Mouse (Mus musculus) induced T-regulatory cell, adult 2 months (primary cell): ENCODE measurements around the gene Card11.
A peak's percentile ranks its signal among the peaks of the same experiment; 100 is the strongest.

Experiments used
- DNase-seq: peaks from one replicate; pipeline ENCODE4 v3.0.0-alpha.2; 2012; ENCODE audit warnings: low read depth

Gene Card11

DNA sequence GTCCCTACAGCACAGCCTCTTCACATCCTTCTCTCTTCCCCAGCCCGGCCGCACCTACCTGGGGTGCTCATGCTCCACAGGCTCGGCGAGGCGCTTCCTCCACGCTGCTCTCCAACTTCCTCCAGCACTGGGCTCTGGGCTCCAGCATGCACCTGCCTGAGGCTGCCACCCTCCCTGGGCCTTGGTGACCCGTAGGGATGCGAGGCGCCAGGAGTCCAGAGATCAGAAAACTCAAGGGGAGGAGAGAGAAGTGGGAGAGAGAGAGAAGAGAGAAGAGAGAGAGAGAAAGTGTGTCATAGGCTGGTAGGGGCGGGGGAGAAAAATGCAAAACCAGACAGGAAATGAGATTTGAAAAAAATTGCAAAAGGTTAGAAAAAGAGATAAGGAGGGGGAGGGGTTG lies at the start of gene Card11:
Gene Card11, minus strand, starts transcription at position 234 of the 400 bp plus-strand sequence.
- DNase-seq, result peak; percentile 82

DNA sequence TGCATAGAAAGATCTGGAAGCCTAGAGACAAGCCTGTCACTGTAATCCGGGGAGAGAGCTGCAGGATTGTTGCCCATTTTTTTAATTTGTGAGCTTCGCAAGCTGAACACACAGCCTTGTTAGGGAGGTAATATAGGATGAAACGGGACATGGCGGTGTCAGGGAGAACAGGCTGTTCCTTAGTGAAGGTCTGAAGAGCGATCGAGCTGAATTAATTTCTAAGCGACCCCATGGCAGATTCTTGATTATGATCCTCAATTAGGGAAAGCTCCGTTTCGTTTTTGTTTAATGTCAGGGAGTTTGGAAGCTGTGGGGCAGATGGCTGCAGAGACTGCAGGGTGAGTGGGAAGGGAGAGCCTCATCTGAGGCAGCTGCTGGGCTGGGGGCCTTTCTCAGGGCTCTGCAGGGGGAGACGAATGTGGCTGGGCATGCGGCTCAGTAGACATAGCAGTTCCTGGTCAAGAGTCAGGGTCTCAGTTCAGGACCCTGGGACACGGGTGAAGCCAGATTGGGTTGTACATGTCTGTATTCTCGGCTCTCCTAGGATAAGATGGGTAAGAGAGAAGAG lies 47.4 kb upstream of the Card11 start:
- no peak for DNase-seq

DNA sequence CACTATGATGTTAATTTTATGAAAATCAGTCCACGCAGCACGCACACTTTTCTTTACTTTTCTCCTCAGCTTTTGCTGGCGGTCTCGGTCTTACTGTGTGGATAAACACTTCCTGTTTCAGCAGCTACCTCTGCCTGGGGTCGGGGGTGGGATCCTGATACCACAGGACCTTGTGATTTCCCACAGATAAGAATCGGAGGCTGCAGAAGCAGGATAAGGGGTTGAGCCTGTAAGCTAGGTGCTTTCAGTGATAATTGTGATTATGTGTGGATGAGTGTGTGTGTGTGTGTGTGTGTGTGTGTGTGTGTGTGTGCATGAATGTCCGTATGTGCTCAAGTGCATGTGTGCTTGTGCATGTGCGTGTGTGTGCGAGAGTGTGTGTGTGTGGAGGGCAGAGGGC lies 44.6 kb upstream of the Card11 start:
- DNase-seq, result peak; percentile 54

DNA sequence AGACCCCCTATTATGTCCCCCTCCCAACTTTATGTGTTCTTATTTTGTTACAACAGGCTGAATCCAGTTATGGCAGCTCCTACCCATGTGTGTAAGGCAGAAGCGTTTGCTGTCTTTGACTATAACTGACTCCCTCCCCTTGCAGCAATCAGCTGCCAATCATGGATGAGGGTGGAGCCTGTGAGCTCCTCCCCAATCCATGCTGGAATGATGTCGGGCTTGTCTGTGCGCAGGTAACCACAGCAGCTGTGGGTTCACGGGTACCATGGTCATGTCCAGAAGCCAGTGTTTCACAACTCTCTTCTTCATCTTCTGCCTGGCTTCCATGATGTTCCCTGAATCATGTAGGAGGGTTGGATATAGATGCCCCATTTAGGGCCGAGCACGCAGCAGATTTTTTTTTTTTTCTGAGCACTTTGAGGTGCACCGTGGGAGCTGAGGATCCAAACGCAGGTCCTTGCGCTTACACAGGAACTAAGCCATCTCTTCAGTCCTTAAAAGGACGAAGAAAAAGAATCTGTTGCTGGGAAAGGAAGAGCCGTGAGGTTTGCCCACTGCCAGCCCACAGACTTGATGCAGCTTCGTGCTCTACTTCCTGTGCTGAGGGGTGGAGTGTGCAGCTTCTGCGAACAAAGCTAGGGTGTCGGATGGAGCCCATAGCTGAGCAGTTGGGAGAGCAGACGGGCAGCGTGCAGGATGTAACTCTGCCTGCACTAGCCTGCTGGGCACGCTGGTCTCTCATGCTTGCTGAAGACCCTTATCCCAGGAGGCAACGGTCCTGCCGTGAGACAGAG lies 43.5 kb upstream of the Card11 start:
- peak; percentile 82 for DNase-seq

DNA sequence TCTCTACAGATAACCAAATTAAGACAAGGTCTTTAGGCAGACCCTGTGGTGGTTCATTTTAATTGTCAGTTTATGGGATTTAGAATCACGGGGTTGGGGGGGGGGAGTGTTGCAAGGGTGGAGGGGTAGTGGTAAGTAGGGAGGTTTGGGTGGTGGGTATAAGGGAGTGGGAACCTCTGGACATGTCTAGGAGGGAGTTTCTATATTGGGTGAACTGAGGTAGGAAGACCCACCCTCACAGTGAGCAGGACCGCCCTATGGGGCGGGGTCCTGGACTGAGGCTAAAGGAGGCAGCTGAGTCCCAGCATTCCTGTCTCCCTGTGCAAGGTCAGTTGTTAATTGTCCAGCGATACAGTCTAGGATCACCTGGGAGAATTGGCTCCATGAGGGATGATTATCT lies 42.0 kb upstream of the Card11 start:
- DNase-seq, result no peak

DNA sequence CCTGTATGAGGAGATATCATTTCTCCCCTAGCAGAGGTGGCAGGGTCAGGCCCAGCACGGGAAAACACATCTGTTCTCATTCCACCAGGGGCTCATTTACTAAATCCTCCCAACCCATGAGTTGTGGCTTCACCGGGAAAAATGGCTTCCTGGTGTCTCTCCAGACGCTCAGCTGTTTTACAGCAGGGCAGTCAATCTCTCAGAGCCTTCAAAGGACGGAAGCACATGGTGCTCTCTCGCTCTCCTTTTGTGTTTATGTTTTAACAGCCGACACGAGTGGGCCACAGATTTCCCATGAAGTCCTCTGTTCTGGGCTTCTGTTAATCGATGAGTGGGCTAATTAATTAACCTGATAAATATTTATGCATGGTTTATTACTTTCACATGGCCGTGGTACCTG lies 40.5 kb upstream of the Card11 start:
- DNase-seq, result no peak

DNA sequence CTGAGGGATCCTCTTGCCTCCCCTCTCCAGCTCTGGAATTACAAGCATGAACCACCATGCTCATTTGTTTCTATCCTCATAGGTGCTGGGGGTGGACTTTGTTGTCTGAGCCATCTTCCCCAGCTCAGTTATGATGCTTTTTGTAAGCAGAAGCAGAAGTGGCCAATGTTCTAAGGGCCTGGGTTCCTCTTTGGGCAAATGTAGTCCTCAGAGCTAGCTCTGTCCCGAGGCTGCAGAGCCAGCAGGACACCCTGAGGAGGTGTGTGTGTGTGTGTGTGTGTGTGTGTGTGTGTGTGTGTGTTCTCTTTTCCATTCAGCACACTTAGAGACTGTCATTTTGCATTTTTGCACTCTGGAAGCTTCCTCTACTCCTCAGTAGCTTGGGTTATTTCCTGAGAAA lies 38.0 kb upstream of the Card11 start:
- no peak for DNase-seq

DNA sequence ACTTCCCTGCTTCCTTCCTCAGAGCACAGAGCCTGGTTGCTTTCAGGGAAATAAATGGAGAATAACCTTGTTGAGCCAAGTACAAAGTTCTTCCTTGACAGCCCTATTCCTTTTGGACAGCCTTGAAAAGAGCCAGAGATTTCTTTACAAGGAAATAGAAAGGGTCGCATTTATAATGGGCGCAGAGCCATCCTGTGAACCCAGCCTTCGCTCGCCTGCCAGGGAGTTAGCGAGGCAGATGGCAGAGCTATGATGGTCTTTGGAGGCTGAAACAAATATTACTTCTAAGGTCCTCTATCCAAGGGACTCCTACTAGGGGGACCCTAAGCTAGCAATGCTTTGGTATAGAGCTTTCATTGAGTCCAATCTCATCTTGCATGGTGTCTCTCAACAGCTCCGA lies 35.0 kb upstream of the Card11 start:
- no peak for DNase-seq

DNA sequence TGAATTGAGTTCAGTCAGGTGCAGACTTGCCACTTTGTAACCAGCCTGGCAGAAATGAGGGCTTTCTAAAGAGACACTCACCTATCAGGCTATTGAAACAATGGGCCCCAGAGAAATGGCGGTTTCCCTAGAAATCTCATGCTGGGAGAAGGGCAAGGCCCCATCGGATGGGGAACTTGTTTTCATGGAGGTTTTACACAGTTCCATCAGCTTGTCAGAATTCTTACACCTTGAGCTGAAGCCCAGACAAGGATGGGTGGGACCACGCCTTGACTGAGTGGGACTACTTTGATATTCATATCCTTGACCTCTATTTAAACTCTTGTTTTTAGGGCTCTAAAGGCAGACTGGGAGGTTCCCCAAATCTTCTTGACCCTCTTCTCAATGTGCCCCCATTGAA lies 33.9 kb upstream of the Card11 start:
- no peak for DNase-seq

DNA sequence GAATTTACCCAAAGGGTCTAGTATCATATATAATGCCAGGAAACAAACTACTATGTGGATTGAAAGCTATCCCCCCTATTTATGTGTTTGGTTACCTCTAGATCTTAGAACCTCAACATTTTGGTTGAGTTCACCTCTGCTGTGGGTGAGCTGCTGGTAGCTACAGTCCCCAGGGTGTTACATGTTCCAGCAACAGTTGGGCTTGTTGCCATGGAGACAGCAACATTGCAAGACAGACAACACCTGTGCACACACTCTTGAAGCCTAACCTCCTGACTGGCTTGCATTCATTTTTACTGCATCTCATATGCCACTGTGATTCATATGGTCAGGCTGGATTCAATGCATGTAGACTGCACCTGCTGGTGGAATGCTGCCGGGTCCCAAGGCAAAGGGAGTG lies 32.6 kb upstream of the Card11 start:
- peak; percentile 23 for DNase-seq

DNA sequence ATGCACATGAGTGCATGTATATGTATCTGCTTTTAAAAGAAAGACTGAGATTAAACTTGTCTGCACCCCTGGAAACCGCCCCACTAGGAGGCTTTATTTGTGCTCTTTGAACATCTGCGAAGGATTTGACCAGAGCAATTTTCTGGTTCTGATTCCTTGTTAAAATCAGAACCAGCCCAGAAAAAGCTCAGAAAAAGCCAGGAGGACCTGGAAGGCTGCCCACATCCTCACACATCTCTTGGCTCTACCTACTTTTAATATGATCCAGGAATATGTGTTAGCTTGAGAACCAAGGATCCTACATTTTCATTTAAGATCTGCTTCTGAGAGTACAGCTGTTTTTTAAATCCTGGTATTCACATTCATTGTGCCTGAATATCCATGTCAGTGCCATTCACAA lies 29.0 kb upstream of the Card11 start:
- no peak for DNase-seq

DNA sequence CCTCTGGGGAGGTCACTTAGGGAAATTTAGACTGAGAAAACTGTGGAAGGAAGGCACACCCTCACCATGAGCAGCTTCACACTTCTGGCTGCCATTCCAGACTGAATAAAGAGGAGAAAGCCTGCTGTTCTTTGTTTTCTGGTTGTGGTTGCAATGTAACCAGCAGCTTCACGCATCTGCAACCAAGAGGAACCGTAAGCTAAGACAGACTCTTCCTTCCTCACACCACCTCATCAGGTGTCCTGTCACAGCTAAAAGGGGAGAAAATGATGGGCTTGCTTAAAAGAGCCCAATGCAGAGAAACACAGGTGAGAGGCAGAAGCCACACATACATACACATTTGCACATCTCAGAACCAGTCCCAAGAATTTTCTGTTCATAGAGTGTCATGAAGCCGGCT lies 25.3 kb upstream of the Card11 start:
- no peak for DNase-seq

DNA sequence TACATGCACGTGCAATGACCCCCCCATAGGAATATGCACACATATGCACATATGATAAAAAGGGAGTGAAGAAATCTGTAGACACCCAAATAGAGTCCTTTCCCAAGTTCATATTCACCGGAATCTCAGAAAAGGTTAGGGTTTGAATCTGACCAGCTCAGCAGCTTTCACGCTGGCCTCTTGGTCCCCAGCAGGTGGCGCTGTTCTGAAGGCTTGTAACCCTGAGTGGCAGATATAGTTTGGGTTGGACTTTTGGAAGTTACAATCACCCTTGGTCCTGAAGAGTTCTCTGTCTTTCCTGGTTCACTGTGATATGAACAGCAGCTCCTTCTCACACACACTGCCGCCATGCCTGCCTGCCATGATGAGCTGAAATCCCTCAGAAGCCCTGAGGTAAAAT lies 24.1 kb upstream of the Card11 start:
- DNase-seq, result peak; percentile 74

DNA sequence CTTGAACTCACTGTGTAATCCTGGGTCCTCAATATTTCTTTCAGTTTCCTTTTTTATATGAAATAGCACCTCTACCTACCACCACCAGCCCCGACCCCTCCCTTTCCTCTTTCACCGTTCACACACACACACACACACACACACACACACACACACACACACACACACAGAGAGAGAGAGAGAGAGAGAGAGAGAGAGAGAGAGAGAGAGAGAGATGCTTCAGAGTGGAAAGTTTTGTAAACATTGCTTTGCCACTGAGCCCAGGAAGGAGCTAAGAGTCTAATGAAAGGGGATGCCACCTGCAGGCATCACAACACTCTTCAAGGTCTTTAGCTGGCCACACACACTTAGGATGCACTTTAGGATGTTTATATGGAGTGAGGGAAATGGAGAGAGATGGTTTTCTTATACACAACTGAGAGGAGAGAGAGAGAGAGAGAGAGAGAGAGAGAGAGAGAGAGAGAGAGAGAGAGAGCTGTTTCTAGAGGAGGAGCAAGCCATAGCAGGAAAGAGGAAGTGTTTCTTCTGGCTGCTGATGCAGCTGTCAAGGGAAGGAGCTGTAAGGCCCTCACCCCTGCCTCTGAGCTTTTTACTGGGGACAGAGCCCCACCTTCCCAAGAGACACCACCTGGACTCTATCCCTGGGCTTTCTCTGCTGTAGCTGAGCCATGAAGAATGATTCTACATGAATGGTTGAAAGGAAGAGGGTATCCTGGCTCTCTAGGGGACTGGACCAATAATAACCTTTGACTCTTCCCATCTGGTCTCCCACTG lies 17.7 kb upstream of the Card11 start:
- peak; percentile 79 for DNase-seq

DNA sequence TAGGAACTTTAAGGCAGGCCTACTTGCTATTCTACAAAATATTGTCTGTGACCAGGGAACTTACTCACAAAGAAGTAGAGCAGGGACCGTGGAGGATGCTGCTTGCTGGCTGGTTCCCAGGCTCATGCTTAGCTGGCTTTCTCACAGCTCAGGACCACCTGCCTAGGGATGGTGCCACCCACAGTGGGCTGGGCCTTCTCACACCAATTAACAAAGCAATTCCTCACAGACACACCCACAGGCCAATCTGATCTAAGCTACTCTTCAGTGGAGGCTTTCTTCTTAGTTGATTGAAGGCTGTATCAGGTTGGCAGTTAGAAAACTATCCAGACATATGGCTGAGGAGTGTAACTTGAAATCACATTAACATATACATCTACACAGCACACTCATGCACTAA lies 15.7 kb upstream of the Card11 start:
- no peak for DNase-seq

DNA sequence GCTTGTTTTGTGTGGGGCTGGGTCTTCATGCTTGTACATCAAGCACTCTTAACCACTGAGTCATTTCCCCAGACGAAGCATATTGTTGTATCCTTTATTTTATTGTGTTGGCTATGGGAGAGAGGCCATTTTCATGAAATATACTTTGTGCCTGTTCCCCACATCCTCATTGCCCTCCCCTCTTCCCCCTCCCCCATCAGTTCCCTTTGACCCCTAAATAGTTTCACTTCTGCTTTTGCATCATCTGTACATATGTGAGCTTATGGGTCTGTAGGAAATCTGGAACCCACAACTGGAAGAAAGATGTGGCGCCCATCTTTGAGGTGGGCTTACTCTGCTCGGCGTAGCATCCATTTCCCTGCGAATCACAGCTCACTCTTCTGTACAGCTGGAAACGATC lies 13.8 kb upstream of the Card11 start:
- DNase-seq, result no peak

DNA sequence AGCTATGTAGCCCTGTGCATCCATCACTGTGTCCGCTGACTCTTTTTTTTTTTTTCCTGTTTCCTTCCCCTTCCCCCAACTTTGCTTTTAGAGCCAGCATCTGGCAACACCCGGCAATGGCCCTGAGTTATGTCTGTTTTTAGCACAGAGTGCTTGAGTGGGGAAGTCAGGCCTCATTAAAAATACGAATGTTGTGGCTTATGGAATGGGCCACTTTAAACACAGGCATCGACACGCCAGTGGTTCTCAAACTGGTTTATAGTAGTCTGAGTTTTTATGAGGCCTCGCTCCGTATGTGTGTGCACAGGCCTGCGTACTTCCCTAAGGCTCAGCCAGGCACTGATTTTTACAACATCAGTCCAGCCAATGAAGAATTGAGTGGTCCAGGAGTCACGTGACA lies 13.1 kb upstream of the Card11 start:
- DNase-seq, result no peak

DNA sequence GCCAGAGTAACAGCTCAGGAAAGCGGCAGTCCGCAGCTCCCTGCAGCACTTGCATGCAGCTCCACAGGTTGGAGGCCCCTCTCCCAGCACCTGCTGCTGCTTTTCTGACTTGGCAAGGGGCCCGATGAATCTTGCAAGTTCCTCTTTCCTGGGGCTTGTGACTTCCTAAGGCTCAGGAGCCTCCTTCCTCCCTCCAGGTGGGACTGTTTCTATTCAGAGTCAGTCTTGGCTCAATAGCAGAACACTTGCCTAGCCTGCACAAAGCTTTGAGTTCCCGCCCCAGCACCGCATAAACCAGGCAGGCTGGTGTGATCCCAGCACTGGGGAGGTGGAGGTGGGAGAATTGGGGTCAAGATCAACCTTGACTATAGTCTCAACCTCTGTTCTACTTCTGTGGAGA lies 5.1 kb upstream of the Card11 start:
- DNase-seq, result no peak

DNA sequence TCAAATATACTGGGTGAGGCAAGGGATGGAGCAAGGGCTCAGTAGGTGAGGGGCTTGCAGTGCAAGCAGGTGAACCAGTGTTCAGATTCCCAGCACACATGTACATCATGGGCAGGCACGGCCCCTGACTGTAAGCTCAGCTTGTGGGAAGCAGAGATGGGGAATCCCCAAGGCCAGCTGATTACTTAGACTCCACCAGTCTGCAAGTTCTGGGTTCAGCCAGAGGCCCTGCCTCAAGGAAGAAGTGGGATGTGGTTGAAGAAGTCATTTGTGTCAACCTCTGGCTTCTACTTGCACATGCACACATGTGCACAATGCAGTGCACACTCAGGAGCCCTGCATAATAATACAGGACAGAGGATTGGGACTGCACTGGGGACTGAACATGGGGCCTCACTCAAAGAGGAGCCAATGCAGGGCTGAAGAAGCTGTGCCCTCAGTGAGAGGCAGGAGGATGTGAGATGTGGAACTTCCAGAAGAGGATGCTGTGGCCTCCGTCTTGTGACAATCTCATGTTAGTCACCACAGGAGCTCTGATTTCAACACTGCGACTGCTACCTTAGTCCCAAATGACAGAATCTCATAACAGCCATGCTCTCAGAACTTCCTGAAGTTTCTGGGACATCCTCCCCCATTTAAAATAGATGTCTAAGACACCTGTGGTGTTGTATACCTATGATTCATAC lies 3.8 kb upstream of the Card11 start:
- DNase-seq, result peak; percentile 49

DNA sequence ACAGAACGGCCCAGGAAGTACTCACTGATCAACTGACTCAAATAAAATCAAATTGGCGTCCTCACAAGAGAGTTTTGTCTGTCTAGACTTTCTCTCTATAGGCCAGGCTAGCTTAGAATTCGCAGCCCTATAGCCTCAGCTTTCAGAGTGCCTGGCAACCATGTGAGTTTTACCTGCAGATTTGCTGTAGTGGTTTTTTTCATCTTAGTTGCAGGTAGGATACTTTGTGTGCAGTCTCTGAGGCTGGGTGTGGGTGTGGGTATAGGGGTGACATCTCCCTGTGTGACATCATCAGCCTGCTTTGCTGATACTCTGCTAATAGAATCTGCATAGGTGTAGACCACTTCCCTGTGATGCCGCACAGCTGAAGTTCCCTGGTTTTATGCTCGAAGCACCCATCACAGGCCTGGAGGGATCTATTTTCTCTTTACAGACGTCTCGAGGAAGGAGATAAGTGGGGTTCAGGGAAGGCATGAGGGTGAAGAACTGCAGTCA lies 1.2 kb downstream of the Card11 start:
- DNase-seq, result peak; percentile 56

DNA sequence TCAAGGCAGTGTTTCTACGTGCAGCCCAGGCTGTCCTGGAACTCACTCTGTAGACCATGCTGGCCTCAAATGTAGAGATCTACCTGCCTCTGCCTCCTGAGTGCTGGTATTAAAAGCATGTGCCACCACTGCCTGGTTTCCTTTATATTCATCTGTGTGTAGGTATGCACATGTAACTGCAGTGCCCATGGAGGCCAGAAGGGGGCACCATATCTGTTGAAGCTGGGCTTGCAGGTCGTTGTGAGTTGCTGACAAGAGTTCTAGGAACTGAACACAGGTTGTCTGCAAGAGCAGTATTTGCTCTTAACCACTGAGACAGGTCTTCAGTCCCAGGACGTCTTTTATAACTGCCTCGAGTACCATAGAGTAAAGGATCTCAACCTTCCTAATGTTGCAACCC lies 2.6 kb downstream of the Card11 start:
- DNase-seq, result peak; percentile 75
